Mouse (Mus musculus) gastrocnemius, adult 8-10 months (tissue): Measurements from ENCODE around the gene Iqck. TPM values are rescaled to one million over a fixed set of nuclear protein-coding genes. Genes with fewer than 3 reads are reported as not detected.
A peak's percentile ranks its signal among the peaks of the same experiment; 100 is the strongest.

ENCODE experiments used
- DNase-seq, 2 experiments: peaks; one replicate each; pipeline ENCODE4 v3.0.0; 2022; ENCODE audit warnings: low spot score in 2 of 2
- total RNA-seq, 4 experiments: library from RNA; stranded (reverse); gene quantifications; 2 replicates each; pipeline ENCODE4 v1.2.4; 2022

Iqck gene
- total RNA-seq, 4 experiments from 2014 or later, result 0.12 to 0.32 TPM; not detected in 2

- no peak for DNase-seq
Measured at GRCm38 (mm10) chr7:118986369-118986768, 130.8 kb downstream of the Iqck start.

GRCm38 (mm10) chr7:118989275-118989856 is 133.8 kb downstream of the Iqck start:
- no peak for DNase-seq

GRCm38 (mm10) chr7:118990282-118990681 is 134.7 kb downstream of the Iqck start:
- DNase-seq, result no peak

GRCm38 (mm10) chr7:118991341-118991884 is 135.9 kb downstream of the Iqck start:
- DNase-seq, result no peak

- no peak for DNase-seq
Measured at GRCm38 (mm10) chr7:118992080-118992560, 136.6 kb downstream of the Iqck start.

GRCm38 (mm10) chr7:118992623-118993405 is 137.3 kb downstream of the Iqck start:
- no peak for DNase-seq

GRCm38 (mm10) chr7:118993597-118994230 is 138.2 kb downstream of the Iqck start:
- no peak for DNase-seq

- no peak for DNase-seq
Measured at GRCm38 (mm10) chr7:118994231-118994842, 138.8 kb downstream of the Iqck start.

- DNase-seq, result peak; percentile 80 to 86
Measured at GRCm38 (mm10) chr7:118995007-118995406, 139.5 kb downstream of the Iqck start, which contains the start of gene Gprc5b. TSS of gene Gprc5b (minus strand) at chr7:118995211.

- no peak for DNase-seq
Measured at GRCm38 (mm10) chr7:118995671-118996070, 140.1 kb downstream of the Iqck start.

- peak; percentile 69 to 72 for DNase-seq
Measured at GRCm38 (mm10) chr7:118996137-118996837, 140.7 kb downstream of the Iqck start.

GRCm38 (mm10) chr7:118999857-119000256 is 144.3 kb downstream of the Iqck start:
- no peak for DNase-seq

- no peak for DNase-seq
Measured at GRCm38 (mm10) chr7:119001965-119002364, 146.4 kb downstream of the Iqck start.

GRCm38 (mm10) chr7:119002501-119002900 is 146.9 kb downstream of the Iqck start:
- DNase-seq, result no peak

- peak in 1 of 2 experiments; percentile 48 for DNase-seq
Measured at GRCm38 (mm10) chr7:119010854-119011529, 155.4 kb downstream of the Iqck start.

- no peak for DNase-seq
Measured at GRCm38 (mm10) chr7:119015736-119016135, 160.2 kb downstream of the Iqck start.

- no peak for DNase-seq
Measured at GRCm38 (mm10) chr7:119019537-119019936, 164.0 kb downstream of the Iqck start.
